In the genomic region with DNA sequence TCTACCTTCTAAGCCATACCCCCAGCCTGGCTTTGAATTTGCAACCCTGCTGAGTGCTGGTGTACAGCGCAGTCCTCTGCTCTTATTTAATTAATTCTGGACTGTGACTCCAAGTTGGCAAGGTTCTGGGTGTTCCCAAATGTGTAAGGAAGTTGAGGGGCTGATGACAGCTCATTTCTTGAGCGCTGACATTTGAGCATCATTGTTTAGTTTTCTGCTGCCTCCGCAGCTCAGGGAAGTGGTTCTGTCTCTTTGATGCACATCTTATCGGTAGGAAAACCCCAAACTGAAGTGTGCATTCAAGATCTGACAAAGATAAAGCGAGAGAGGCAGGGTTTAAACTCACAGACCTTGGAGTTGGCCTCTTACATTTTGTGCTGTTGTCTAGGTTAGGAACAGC, we compare ENCODE assay signal across 20 mouse cellular contexts.
A peak's percentile ranks its signal among the peaks of the same experiment; 100 is the strongest.
DNase-seq lines count a peak whose midpoint lies in the region; ATAC-seq and TF ChIP-seq lines count a peak whose summit lies in the region.
"Had no signal": no experiment of that assay in that cellular context is flagged by ENCODE, and none has a peak within 500 bp of the region (broad histone marks: within the 10 kb centered on the region; RNA-seq: fewer than 3 reads in every experiment).

No protein-coding gene starts in this region.

- H3K27me3 ChIP-seq in heart, adult 2 months (ENCODE audit: control insufficient read depth, insufficient read depth, low read length), result no peaks in the 10 kb centered on the region
- H3K27me3 ChIP-seq in stomach, postnatal 0 days (ENCODE audit: control insufficient read depth, insufficient read depth, low read length), result no peaks in the 10 kb centered on the region
- H3K27me3 ChIP-seq: embryonic facial prominence, embryonic 12.5 days; forebrain, embryonic 15.5 days; heart, embryonic 15.5 days had no signal

- H3K36me3 ChIP-seq in heart, adult 2 months (ENCODE audit: control insufficient read depth, insufficient read depth, low read length), result no peaks in the 10 kb centered on the region
- no peaks in the 10 kb centered on the region for H3K36me3 ChIP-seq in stomach, postnatal 0 days (ENCODE audit: control insufficient read depth, insufficient read depth, low read length)
- H3K36me3 ChIP-seq: embryonic facial prominence, embryonic 12.5 days; forebrain, embryonic 15.5 days; heart, embryonic 15.5 days; hindbrain, embryonic 10.5 days had no signal

- no peaks in the 10 kb centered on the region for H3K9me3 ChIP-seq in stomach, postnatal 0 days (ENCODE audit: control insufficient read depth, low read length)
- H3K9me3 ChIP-seq: embryonic facial prominence, embryonic 12.5 days; forebrain, embryonic 15.5 days; heart, embryonic 15.5 days; hindbrain, embryonic 10.5 days had no signal

- no peak for TF ChIP-seq POLR2A in heart, adult 2 months (IDR thresholded peaks at IDR 0.05; ENCODE audit: insufficient read depth, low read depth, low read length)

- no peak for TF ChIP-seq EP300 in heart, adult 2 months (IDR thresholded peaks at IDR 0.05; ENCODE audit: insufficient read depth, low read depth, low read length)
- TF ChIP-seq EP300 in stomach, postnatal 0 days (optimal IDR thresholded peaks at IDR 0.05), result no peak

- 69% methylated on average over 5 of the region's 5 CpGs for WGBS in heart, adult 2 months
- WGBS in stomach, postnatal 0 days, result 70% methylated on average over 5 of the region's 5 CpGs

- no peak for TF ChIP-seq CTCF in layer of hippocampus, adult 2 months (conservative IDR thresholded peaks at IDR 0.05)
- no peak for TF ChIP-seq CTCF in heart, adult 2 months (IDR thresholded peaks at IDR 0.05)
- TF ChIP-seq CTCF in stomach, postnatal 0 days (IDR thresholded peaks at IDR 0.05; ENCODE audit: low read depth), result no peak

- intact Hi-C loops in heart, adult 2 months (cut with DNase I), result no loop called here

- no peaks in the 10 kb centered on the region for H3K4me1 ChIP-seq in heart, adult 2 months (ENCODE audit: control insufficient read depth, insufficient read depth, low read length)
- H3K4me1 ChIP-seq in stomach, postnatal 0 days (replicated peaks; ENCODE audit: control insufficient read depth, insufficient read depth), result no peaks in the 10 kb centered on the region
- H3K4me1 ChIP-seq: embryonic facial prominence, embryonic 12.5 days; forebrain, embryonic 15.5 days; heart, embryonic 15.5 days; hindbrain, embryonic 10.5 days had no signal

- no peak overlapping the region for H3K4me3 ChIP-seq in layer of hippocampus, adult 2 months
- H3K4me3 ChIP-seq in heart, adult 2 months, result no peak overlapping the region
- no peak overlapping the region for H3K4me3 ChIP-seq in stomach, postnatal 0 days (ENCODE audit: low read depth, low read length)
- H3K4me3 ChIP-seq: embryonic facial prominence, embryonic 12.5 days; forebrain, embryonic 15.5 days; heart, embryonic 15.5 days; hindbrain, embryonic 10.5 days had no signal

- ATAC-seq in CD4-positive, CD25-positive, alpha-beta regulatory T cell, adult 4 months, result peak; percentile 92
- no peak for ATAC-seq in stomach, postnatal 0 days (ENCODE audit: low FRiP score, low TSS enrichment)
- ATAC-seq: forebrain, embryonic 15.5 days had no signal

- H3K27ac ChIP-seq in layer of hippocampus, adult 2 months, result peak overlapping the region; percentile 53; the same call in 1 of the 2 replicates
- H3K27ac ChIP-seq in heart, adult 2 months, result no peak overlapping the region
- no peak overlapping the region for H3K27ac ChIP-seq in stomach, postnatal 0 days (replicated peaks)
- H3K27ac ChIP-seq: embryonic facial prominence, embryonic 12.5 days; forebrain, embryonic 15.5 days; heart, embryonic 15.5 days; hindbrain, embryonic 10.5 days; hindbrain, embryonic 14.5 days had no signal

- H3K79me2 ChIP-seq in heart, adult 2 months (replicated peaks; ENCODE audit: control insufficient read depth, insufficient read depth, low read length), result no peaks in the 10 kb centered on the region

- DNase-seq in layer of hippocampus, adult 2 months (ENCODE audit: low spot score in 2 of 2), result peak in 1 of 2 experiments; percentile 28
- DNase-seq in layer of hippocampus, postnatal 10 days (ENCODE audit: low spot score in 2 of 2), result no peak
- peak; percentile 82 for DNase-seq in CD4-positive helper T cell, adult 2 months (ENCODE audit: low read depth, low spot score)
- DNase-seq in induced T-regulatory cell, adult 2 months (ENCODE audit: low read depth), result peak; percentile 82
- DNase-seq in cerebellum, postnatal 4 days (ENCODE audit: low spot score in 2 of 2), result no peak
- no peak for DNase-seq in heart, adult 2 months
- no peak for DNase-seq in stomach, postnatal 0 days (ENCODE audit: low spot score)
- DNase-seq: adrenal gland, postnatal 25 days; cerebellum, adult 11 months; cerebellum, adult 8-10 months; cerebellum, postnatal 14 days; gastrocnemius, postnatal 10 days; kidney, adult 11 months had no signal

- H3K9ac ChIP-seq in heart, adult 2 months (ENCODE audit: low read depth, low read length), result no peak overlapping the region
- no peak overlapping the region for H3K9ac ChIP-seq in stomach, postnatal 0 days (ENCODE audit: low read length)
- H3K9ac ChIP-seq: embryonic facial prominence, embryonic 12.5 days; forebrain, embryonic 15.5 days; heart, embryonic 15.5 days; hindbrain, embryonic 14.5 days had no signal

- H3K4me2 ChIP-seq in stomach, postnatal 0 days (replicated peaks; ENCODE audit: low read depth), result no peak overlapping the region
- H3K4me2 ChIP-seq: embryonic facial prominence, embryonic 12.5 days; forebrain, embryonic 15.5 days; heart, embryonic 11.5 days; heart, embryonic 15.5 days; hindbrain, embryonic 14.5 days had no signal

Comparison
In these comparisons a context has a peak if more than half of its experiments do, and no peak if none do; other contexts are left out.
1. DNase-seq: peak in CD4-positive helper T cell, adult 2 months (single experiment) and induced T-regulatory cell, adult 2 months (single experiment); none in layer of hippocampus, postnatal 10 days (0 of 2), cerebellum, postnatal 4 days (0 of 2), heart, adult 2 months (0 of 2) and stomach, postnatal 0 days (single experiment).